ENCODE assay signal across 20 mouse cellular contexts in genomic region chr7:138547881-138548280, GRCm38 (mm10).
A peak's percentile ranks its signal among the peaks of the same experiment; 100 is the strongest.
DNase-seq lines count a peak whose midpoint lies in the region; ATAC-seq and TF ChIP-seq lines count a peak whose summit lies in the region.
"Had no signal": no experiment of that assay in that cellular context is flagged by ENCODE, and none has a peak within 500 bp of the region (broad histone marks: within the 10 kb centered on the region; RNA-seq: fewer than 3 reads in every experiment).

No protein-coding gene starts in this region.

- no peak overlapping the region for H3K9ac ChIP-seq in intestine, postnatal 0 days (ENCODE audit: low read depth, low read length)
- H3K9ac ChIP-seq: embryonic facial prominence, embryonic 12.5 days; hindbrain, embryonic 15.5 days; limb, embryonic 13.5 days; liver, postnatal 0 days had no signal

- H3K36me3 ChIP-seq in intestine, postnatal 0 days (ENCODE audit: control insufficient read depth, insufficient read depth), result no peaks in the 10 kb centered on the region
- H3K36me3 ChIP-seq: embryonic facial prominence, embryonic 12.5 days; G1E; hindbrain, embryonic 15.5 days; limb, embryonic 13.5 days had no signal

- no peaks in the 10 kb centered on the region for H3K9me3 ChIP-seq in intestine, postnatal 0 days (ENCODE audit: control insufficient read depth)
- H3K9me3 ChIP-seq: embryonic facial prominence, embryonic 12.5 days; hindbrain, embryonic 15.5 days; limb, embryonic 13.5 days had no signal

- no peaks in the 10 kb centered on the region for H3K27me3 ChIP-seq in intestine, postnatal 0 days (replicated peaks; ENCODE audit: control insufficient read depth, insufficient read depth, low read length)
- H3K27me3 ChIP-seq: embryonic facial prominence, embryonic 12.5 days; hindbrain, embryonic 15.5 days; limb, embryonic 13.5 days had no signal

- ATAC-seq in intestine, postnatal 0 days, result no peak

- no peak overlapping the region for H3K4me3 ChIP-seq in gastrocnemius, adult 2 months
- no peak overlapping the region for H3K4me3 ChIP-seq in intestine, postnatal 0 days (ENCODE audit: low read depth, low read length)
- H3K4me3 ChIP-seq: embryonic facial prominence, embryonic 12.5 days; hindbrain, embryonic 15.5 days; limb, embryonic 13.5 days had no signal

- no peak overlapping the region for H3K4me2 ChIP-seq in intestine, postnatal 0 days (replicated peaks; ENCODE audit: low read depth)
- H3K4me2 ChIP-seq: embryonic facial prominence, embryonic 12.5 days; hindbrain, embryonic 15.5 days; limb, embryonic 13.5 days had no signal

- 88% methylated on average over 7 of the region's 7 CpGs for WGBS in intestine, postnatal 0 days

- TF ChIP-seq CTCF in gastrocnemius, adult 2 months (IDR thresholded peaks at IDR 0.05), result no peak
- no peak for TF ChIP-seq CTCF in intestine, postnatal 0 days (IDR thresholded peaks at IDR 0.05; ENCODE audit: low read depth)

- no peaks in the 10 kb centered on the region for H3K4me1 ChIP-seq in intestine, postnatal 0 days (replicated peaks; ENCODE audit: control insufficient read depth, insufficient read depth, low read length)
- H3K4me1 ChIP-seq: embryonic facial prominence, embryonic 12.5 days; limb, embryonic 13.5 days had no signal

- H3K27ac ChIP-seq in gastrocnemius, adult 2 months, result no peak overlapping the region
- no peak overlapping the region for H3K27ac ChIP-seq in intestine, postnatal 0 days (ENCODE audit: low read depth, low read length)
- H3K27ac ChIP-seq: embryonic facial prominence, embryonic 12.5 days; hindbrain, embryonic 15.5 days; limb, embryonic 13.5 days; macrophage; stomach, postnatal 0 days had no signal

- intact Hi-C loops in gastrocnemius, adult 2 months (cut with DNase I), result no loop called here
- intact Hi-C loops in left cerebral cortex, postnatal 25 days (cut with DNase I), result no loop called here

- peak; percentile 3 for DNase-seq in gastrocnemius, adult 18-20 months (ENCODE audit: low spot score)
- DNase-seq in gastrocnemius, adult 2 months, result no peak
- peak; percentile 33 for DNase-seq in brain, adult 2 months (ENCODE audit: low read depth, low spot score)
- peak; percentile 11 to 29 for DNase-seq in frontal cortex, postnatal 36 days (ENCODE audit: low spot score in 2 of 2)
- DNase-seq in left cerebral cortex, postnatal 25 days (ENCODE audit: low spot score in 2 of 2), result peak; percentile 16 to 53
- DNase-seq in lung, postnatal 4 days, result no peak
- DNase-seq: adrenal gland, adult 2 months; cerebellum, postnatal 25 days; heart, postnatal 10 days; kidney, adult 9 months; liver, postnatal 0 days; midbrain, embryonic 14.5 days; thymus, postnatal 25 days had no signal

Comparison
In these comparisons a context has a peak if more than half of its experiments do, and no peak if none do; other contexts are left out.
1. DNase-seq: peak in gastrocnemius, adult 18-20 months (single experiment), brain, adult 2 months (single experiment), frontal cortex, postnatal 36 days (2 of 2) and left cerebral cortex, postnatal 25 days (2 of 2); none in gastrocnemius, adult 2 months (single experiment) and lung, postnatal 4 days (0 of 2).